Mouse (Mus musculus): ENCODE data around the gene Calu. TPM values are rescaled to one million over a fixed set of nuclear protein-coding genes. Genes with fewer than 3 reads are reported as not detected.
"Not testable (repeated sequence)": the region's sequence is repeated elsewhere in the genome, so short reads cannot be mapped to it uniquely, and the experiment has no call there.

The Calu gene
- polyA plus RNA-seq, 1 experiment = 76.1 TPM

DNA sequence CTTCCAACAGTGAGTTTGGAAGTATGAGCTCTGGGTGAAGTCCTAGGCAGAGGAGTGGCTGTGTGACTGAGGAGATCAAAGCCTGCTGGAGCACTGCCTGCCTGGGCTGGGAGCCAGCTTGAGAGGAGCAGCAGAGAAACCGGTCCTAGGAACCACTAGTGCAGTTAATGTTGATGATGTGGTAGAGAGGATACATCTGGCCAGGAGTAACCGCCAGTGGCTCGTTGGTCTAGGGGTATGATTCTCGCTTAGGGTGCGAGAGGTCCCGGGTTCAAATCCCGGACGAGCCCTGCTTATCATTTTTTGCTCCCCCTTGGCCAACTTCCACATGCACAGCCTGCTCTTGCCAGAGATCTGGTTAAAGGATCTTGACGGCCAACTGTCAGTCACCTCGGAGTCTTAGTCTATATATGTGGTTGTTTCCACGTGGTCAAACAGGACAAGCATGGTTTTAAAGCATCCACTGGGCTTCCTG, 40.8 kb downstream of the Calu start:
- Histone ChIP-seq H3K4me3 (replicated peaks; ENCODE audit: extremely low read depth, low read depth, low read length) (no peak overlapping the region), H3K4me1 (ENCODE audit: control insufficient read depth, insufficient read depth, low read length) (no peaks in the 10 kb centered on the region)
- TF ChIP-seq POLR2A (IDR thresholded peaks at IDR 0.05; ENCODE audit: borderline replicate concordance, extremely low read depth, low read depth, low read length) (no peak), CTCF (IDR thresholded peaks at IDR 0.05; ENCODE audit: insufficient read depth, low read length) (no peak)
- peak; percentile 76 for DNase-seq
- WGBS = 9% methylated on average over 11 of the region's 11 CpGs

DNA sequence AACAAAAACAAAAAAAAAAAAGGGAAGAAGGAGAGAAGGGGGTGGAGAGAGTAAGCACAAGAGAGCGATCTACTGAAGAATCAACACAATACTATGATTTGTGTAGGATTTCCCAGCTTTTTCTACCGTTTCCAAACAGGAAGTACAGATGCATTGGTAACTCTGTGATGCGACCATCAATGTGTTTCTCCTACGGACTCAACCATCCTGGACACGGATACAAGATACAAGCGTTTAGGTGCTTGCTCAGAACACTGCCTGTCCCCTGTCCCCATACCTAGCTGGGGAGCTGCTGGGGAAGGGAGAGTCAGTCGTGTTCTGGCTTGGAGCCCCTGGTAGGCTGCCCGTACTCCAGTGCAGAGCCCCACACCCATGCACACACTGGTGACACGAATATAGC, 41.6 kb downstream of the Calu start:
- no peak for TF ChIP-seq CTCF (IDR thresholded peaks at IDR 0.05; ENCODE audit: insufficient read depth, low read length)
- no peak for TF ChIP-seq POLR2A (IDR thresholded peaks at IDR 0.05; ENCODE audit: borderline replicate concordance, extremely low read depth, low read depth, low read length)
- DNase-seq = no peak
- 43% methylated on average over 9 of the region's 9 CpGs for WGBS
- Histone ChIP-seq H3K4me3 (replicated peaks; ENCODE audit: extremely low read depth, low read depth, low read length) (no peak overlapping the region), H3K4me1 (ENCODE audit: control insufficient read depth, insufficient read depth, low read length) (no peaks in the 10 kb centered on the region)

DNA sequence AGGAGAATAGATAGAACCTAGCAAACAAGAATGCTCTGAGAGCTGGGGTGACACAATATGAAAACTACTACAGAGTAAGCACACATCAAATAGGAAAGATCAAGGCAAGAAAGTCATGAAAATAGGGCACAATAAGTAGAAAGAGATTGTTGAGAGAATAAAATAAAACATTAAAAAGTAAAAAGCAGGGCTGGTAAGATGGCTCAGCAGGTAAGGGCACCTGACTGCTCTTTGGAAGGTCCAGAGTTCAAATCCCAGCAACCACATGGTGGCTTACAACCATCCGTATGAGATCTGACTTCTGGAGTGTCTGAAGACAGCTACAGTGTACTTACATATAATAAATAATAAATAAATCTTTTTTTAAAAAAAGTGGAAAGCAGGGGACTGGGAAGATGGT, 42.6 kb downstream of the Calu start:
- not testable (repeated sequence) for H3K4me3 ChIP-seq (replicated peaks; ENCODE audit: extremely low read depth, low read depth, low read length); H3K4me1 ChIP-seq (ENCODE audit: control insufficient read depth, insufficient read depth, low read length); DNase-seq
- WGBS = 76% methylated on average over 1 of the region's 1 CpGs

DNA sequence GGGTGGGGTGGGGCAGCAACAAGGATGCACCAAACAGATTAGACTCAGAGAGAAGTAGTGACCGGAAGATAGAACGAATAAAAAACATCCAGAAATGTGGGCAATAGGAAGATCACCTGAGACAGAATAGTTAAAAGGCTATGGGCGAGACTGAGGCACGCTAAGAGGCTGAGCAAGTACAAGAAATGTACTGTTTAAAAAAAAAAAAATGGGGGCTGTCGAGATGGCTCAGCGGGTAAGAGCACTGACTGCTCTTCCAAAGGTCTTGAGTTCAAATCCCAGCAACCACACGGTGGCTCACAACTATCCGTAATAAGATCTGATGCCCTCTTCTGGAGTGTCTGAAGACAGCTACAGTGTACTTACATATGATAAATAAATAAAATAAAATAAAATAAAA, 43.4 kb downstream of the Calu start:
- not testable (repeated sequence) for H3K4me1 ChIP-seq (ENCODE audit: control insufficient read depth, insufficient read depth, low read length); H3K4me3 ChIP-seq (replicated peaks; ENCODE audit: extremely low read depth, low read depth, low read length); DNase-seq
- WGBS = 64% methylated on average over 8 of the region's 8 CpGs

DNA sequence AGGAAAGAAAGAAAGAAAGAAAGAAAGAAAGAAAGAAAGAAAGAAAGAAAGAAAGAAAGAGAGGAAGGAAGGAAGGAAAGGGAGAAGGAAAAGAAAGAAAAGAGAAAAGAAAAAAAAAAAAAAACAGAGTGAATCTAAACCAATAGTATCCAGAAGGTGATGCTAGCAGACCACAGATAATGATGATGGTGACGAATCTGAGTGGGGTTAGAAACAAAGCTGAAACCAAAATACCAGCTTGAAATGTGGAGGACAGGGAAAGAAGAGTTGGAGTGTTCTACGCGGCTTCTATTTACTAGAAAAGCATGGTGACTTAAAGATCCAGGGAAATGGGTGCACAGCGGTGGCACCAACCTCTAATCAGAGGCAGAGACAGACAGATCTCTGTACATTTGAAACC, 43.9 kb downstream of the Calu start:
- Histone ChIP-seq H3K4me3 (replicated peaks; ENCODE audit: extremely low read depth, low read depth, low read length) (no peak overlapping the region), H3K4me1 (ENCODE audit: control insufficient read depth, insufficient read depth, low read length) (0 out of 2 replicates have a peak, but pooled peaks cover 2% of the 10 kb centered on the region)
- TF ChIP-seq CTCF (IDR thresholded peaks at IDR 0.05; ENCODE audit: insufficient read depth, low read length) (no peak), POLR2A (IDR thresholded peaks at IDR 0.05; ENCODE audit: borderline replicate concordance, extremely low read depth, low read depth, low read length) (no peak)
- WGBS = 71% methylated on average over 4 of the region's 4 CpGs
- DNase-seq = no peak

DNA sequence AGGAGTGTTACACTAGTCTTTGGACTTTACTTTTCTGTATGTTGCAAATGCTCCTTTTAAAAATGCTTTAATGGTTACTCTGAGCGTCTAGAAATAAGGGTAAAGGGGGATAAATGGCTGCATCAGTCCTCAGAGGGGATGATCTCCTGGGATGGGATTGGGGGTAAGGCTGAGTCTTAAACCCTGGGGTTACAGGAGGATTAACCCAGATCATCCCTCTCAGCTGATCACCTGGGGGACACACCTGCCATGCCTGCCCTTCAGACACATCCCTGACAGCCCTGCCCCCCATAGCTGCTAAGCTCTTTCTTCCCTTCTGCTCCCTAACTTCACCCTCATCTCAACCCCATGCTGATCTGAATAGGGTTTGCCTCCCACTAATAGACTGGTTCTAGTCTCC, 46.4 kb downstream of the Calu start:
- WGBS = 80% methylated on average over 1 of the region's 1 CpGs

DNA sequence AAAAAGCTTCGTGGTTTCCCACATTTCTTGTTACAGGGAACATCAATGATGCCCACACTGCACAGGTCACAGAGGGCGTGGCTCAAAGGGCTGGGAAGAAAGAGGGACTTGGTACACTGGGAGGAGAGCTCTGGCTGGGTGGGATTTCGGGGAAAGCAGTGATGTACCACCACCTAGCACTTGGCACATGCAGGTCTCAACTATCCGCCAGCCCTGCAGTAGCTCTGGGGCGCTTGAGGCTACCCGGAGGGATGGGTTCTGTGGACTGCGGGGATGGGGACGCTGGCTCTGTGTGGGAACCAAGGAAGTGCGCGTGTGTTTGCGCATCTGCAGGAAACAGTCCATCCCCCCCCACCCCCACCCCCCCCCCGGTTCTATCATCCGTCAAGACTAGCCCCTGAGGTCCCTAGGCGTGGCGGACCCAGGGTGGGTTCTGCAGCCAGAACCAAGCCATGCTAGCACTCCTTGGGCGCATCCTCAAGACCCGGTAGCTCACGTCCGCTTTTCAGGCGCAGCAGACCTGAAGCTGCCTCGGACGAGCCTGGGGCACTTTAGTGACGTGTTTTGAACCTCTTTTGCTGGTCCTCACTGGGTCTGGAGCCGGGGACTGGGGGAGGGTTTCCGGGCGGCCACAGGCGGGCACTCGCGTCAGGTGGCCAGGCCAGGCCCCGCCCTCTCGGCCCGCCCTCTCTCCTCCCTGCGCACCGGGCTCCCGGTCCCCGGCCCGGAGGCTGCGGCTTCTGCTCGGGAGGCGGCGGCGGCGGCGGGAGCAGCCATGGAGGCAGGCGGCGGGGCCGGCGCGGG, 48.2 kb downstream of the Calu start, which contains the start of gene Ccdc136:
Gene Ccdc136, plus strand, starts transcription at position 400 of the 804 bp plus-strand sequence.
- TF ChIP-seq POLR2A (IDR thresholded peaks at IDR 0.05; ENCODE audit: borderline replicate concordance, extremely low read depth, low read depth, low read length) (peak; percentile 36; the same call in 1 of the 2 replicates), CTCF (IDR thresholded peaks at IDR 0.05; ENCODE audit: insufficient read depth, low read length) (no peak)
- DNase-seq = peak; percentile 69
- Histone ChIP-seq H3K4me1 (ENCODE audit: control insufficient read depth, insufficient read depth, low read length) (0 out of 2 replicates have a peak, but pooled peaks cover 2% of the 10 kb centered on the region), H3K4me3 (replicated peaks; ENCODE audit: extremely low read depth, low read depth, low read length) (peak within 1 kb of the TSS; percentile 58)
- under 1% methylated on average over 47 of the region's 49 CpGs for WGBS

More for the DNA sequence above, 46.4 kb downstream of the Calu start:
- no peak for DNase-seq
- Histone ChIP-seq H3K4me3 (replicated peaks; ENCODE audit: extremely low read depth, low read depth, low read length) (no peak overlapping the region), H3K4me1 (ENCODE audit: control insufficient read depth, insufficient read depth, low read length) (0 out of 2 replicates have a peak, but pooled peaks cover 2% of the 10 kb centered on the region)
- TF ChIP-seq CTCF (IDR thresholded peaks at IDR 0.05; ENCODE audit: insufficient read depth, low read length) (no peak), POLR2A (IDR thresholded peaks at IDR 0.05; ENCODE audit: borderline replicate concordance, extremely low read depth, low read depth, low read length) (no peak)

DNA sequence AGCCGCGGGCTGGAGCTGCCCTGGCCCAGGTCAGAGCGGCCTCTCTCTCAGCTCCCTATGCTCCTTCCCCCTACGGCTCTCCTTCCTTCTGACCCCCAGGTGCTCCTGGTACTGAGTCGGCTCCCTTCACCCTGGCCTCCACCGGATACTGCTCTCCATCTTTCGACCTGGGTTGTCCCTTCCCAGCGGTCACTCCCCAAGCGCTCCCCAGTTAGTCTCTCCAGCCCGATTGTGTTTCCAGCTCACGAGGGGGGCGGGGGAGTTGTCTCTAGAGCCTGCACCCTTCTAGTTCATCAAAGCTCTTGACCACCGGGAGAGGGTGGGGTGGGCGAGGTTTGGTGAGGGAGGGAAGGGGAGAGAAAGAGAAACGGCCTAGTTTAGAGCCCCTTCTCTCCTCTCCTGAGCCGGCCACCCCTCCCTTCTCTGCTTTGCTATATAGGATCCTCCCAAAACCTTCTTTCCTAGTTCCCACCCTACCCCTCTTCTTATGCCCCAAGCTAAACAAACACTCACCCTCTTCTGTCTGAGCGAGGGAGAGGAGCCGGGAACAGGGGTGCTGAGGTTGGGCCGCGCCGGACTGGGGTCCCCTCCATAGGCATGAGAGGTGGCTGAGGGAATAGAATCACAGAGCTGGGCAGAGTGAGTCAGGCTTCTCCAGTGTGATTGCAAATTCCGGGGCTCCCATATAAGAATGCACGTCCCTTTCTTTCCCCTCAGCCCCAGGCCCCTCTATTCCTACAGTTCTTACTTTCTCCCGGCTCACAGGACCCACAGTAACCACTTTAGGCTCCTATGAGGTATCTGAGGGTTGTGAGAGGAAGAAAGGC, 49.1 kb downstream of the Calu start:
- TF ChIP-seq POLR2A (IDR thresholded peaks at IDR 0.05; ENCODE audit: borderline replicate concordance, extremely low read depth, low read depth, low read length) (no peak), CTCF (IDR thresholded peaks at IDR 0.05; ENCODE audit: insufficient read depth, low read length) (no peak)
- H3K4me3 ChIP-seq (replicated peaks; ENCODE audit: extremely low read depth, low read depth, low read length) = peak overlapping the region; percentile 36
- 0 out of 2 replicates have a peak, but pooled peaks cover 2% of the 10 kb centered on the region for H3K4me1 ChIP-seq (ENCODE audit: control insufficient read depth, insufficient read depth, low read length)
- 10% methylated on average over 24 of the region's 24 CpGs for WGBS
- no peak for DNase-seq

DNA sequence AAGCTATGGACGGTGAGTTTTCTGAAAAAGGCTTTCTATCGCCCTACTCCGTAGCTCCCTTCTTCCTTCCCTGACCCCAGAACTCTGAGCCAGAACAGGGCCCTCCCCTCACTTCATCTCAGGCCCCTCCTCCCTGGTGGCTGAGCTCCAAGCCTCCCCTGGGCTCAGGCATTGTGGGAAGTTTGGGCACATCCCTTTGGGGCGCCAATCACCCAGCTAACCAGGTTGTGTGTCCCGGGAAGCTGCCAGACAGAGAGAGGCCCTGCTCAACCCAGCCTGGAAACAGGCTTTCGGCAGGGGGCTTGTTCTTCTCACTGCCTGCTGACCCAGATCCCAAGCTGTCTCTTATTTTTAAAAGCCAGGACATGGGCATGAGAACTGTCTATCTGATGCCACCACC, 49.7 kb downstream of the Calu start:
- DNase-seq = no peak
- Histone ChIP-seq H3K4me3 (replicated peaks; ENCODE audit: extremely low read depth, low read depth, low read length) (no peak overlapping the region), H3K4me1 (ENCODE audit: control insufficient read depth, insufficient read depth, low read length) (0 out of 2 replicates have a peak, but pooled peaks cover 2% of the 10 kb centered on the region)
- WGBS = 28% methylated on average over 6 of the region's 6 CpGs
- TF ChIP-seq CTCF (IDR thresholded peaks at IDR 0.05; ENCODE audit: insufficient read depth, low read length) (no peak), POLR2A (IDR thresholded peaks at IDR 0.05; ENCODE audit: borderline replicate concordance, extremely low read depth, low read depth, low read length) (no peak)

Measured in lung, adult 2 months (tissue).